Mouse (Mus musculus): ENCODE results near the gene Otud7b. TPM values are rescaled to one million over a fixed set of nuclear protein-coding genes. Genes with fewer than 3 reads are reported as not detected.
A peak's percentile ranks its signal among the peaks of the same experiment; 100 is the strongest.

The Otud7b gene
- polyA plus RNA-seq, 1 experiment from 2014 or later = 6.1 TPM

GRCm38 (mm10) chr3:96065147-96065546 is 39.2 kb upstream of the Otud7b start:
- Histone ChIP-seq H3K4me1 (ENCODE audit: control insufficient read depth, insufficient read depth, low read length) (no peaks in the 10 kb centered on the region), H3K4me3 (replicated peaks; ENCODE audit: low read depth, low read length) (no peak overlapping the region), H3K27ac (replicated peaks; ENCODE audit: low read depth, low read length) (no peak overlapping the region), H3K27me3 (ENCODE audit: control insufficient read depth, insufficient read depth, low read length) (no peaks in the 10 kb centered on the region), H3K4me2 (ENCODE audit: low read length) (no peak overlapping the region), H3K9me3 (ENCODE audit: control insufficient read depth, low read length) (no peaks in the 10 kb centered on the region), H3K9ac (replicated peaks; ENCODE audit: low read length) (no peak overlapping the region), H3K36me3 (ENCODE audit: control insufficient read depth, insufficient read depth, low read length) (no peaks in the 10 kb centered on the region)
- no peak for ATAC-seq (ENCODE audit: low FRiP score, low TSS enrichment)
- WGBS = 55% methylated on average over 4 of the region's 4 CpGs
- no peak for DNase-seq

- H3K27ac ChIP-seq (replicated peaks; ENCODE audit: low read depth, low read length) = no peak overlapping the region
- no peaks in the 10 kb centered on the region for H3K4me1 ChIP-seq (ENCODE audit: control insufficient read depth, insufficient read depth, low read length)
- no peaks in the 10 kb centered on the region for H3K9me3 ChIP-seq (ENCODE audit: control insufficient read depth, low read length)
- no peak overlapping the region for H3K4me3 ChIP-seq (replicated peaks; ENCODE audit: low read depth, low read length)
- H3K4me2 ChIP-seq (ENCODE audit: low read length) = peak overlapping the region; percentile 19
- no peaks in the 10 kb centered on the region for H3K27me3 ChIP-seq (ENCODE audit: control insufficient read depth, insufficient read depth, low read length)
- DNase-seq = peak; percentile 78
- 47% methylated on average over 20 of the region's 20 CpGs for WGBS
- ATAC-seq (ENCODE audit: low FRiP score, low TSS enrichment) = no peak
- H3K9ac ChIP-seq (replicated peaks; ENCODE audit: low read length) = no peak overlapping the region
- H3K36me3 ChIP-seq (ENCODE audit: control insufficient read depth, insufficient read depth, low read length) = no peaks in the 10 kb centered on the region
Measured at GRCm38 (mm10) chr3:96065754-96066375, 38.5 kb upstream of the Otud7b start.

GRCm38 (mm10) chr3:96066741-96067140 is 37.6 kb upstream of the Otud7b start:
- H3K4me1 ChIP-seq (ENCODE audit: control insufficient read depth, insufficient read depth, low read length) = no peaks in the 10 kb centered on the region
- DNase-seq (no peak), ATAC-seq (ENCODE audit: low FRiP score, low TSS enrichment) (no peak)
- H3K36me3 ChIP-seq (ENCODE audit: control insufficient read depth, insufficient read depth, low read length) = no peaks in the 10 kb centered on the region
- H3K27ac ChIP-seq (replicated peaks; ENCODE audit: low read depth, low read length) = no peak overlapping the region
- WGBS = 85% methylated on average over 5 of the region's 5 CpGs
- no peak overlapping the region for H3K4me3 ChIP-seq (replicated peaks; ENCODE audit: low read depth, low read length)
- no peaks in the 10 kb centered on the region for H3K9me3 ChIP-seq (ENCODE audit: control insufficient read depth, low read length)
- H3K9ac ChIP-seq (replicated peaks; ENCODE audit: low read length) = no peak overlapping the region
- H3K4me2 ChIP-seq (ENCODE audit: low read length) = no peak overlapping the region
- H3K27me3 ChIP-seq (ENCODE audit: control insufficient read depth, insufficient read depth, low read length) = no peaks in the 10 kb centered on the region

- WGBS = 94% methylated on average over 6 of the region's 6 CpGs
- Histone ChIP-seq H3K4me3 (replicated peaks; ENCODE audit: low read depth, low read length) (no peak overlapping the region), H3K9me3 (ENCODE audit: control insufficient read depth, low read length) (no peaks in the 10 kb centered on the region), H3K4me1 (ENCODE audit: control insufficient read depth, insufficient read depth, low read length) (no peaks in the 10 kb centered on the region), H3K4me2 (ENCODE audit: low read length) (no peak overlapping the region), H3K36me3 (ENCODE audit: control insufficient read depth, insufficient read depth, low read length) (no peaks in the 10 kb centered on the region), H3K9ac (replicated peaks; ENCODE audit: low read length) (no peak overlapping the region), H3K27me3 (ENCODE audit: control insufficient read depth, insufficient read depth, low read length) (no peaks in the 10 kb centered on the region), H3K27ac (replicated peaks; ENCODE audit: low read depth, low read length) (no peak overlapping the region)
- DNase-seq = no peak
- ATAC-seq (ENCODE audit: low FRiP score, low TSS enrichment) = no peak
Measured at GRCm38 (mm10) chr3:96069046-96069445, 35.3 kb upstream of the Otud7b start.

GRCm38 (mm10) chr3:96069542-96069941 is 34.8 kb upstream of the Otud7b start:
- H3K27ac ChIP-seq (replicated peaks; ENCODE audit: low read depth, low read length) = no peak overlapping the region
- 71% methylated on average over 1 of the region's 1 CpGs for WGBS
- no peaks in the 10 kb centered on the region for H3K36me3 ChIP-seq (ENCODE audit: control insufficient read depth, insufficient read depth, low read length)
- no peak overlapping the region for H3K4me2 ChIP-seq (ENCODE audit: low read length)
- no peaks in the 10 kb centered on the region for H3K9me3 ChIP-seq (ENCODE audit: control insufficient read depth, low read length)
- no peak overlapping the region for H3K9ac ChIP-seq (replicated peaks; ENCODE audit: low read length)
- no peaks in the 10 kb centered on the region for H3K27me3 ChIP-seq (ENCODE audit: control insufficient read depth, insufficient read depth, low read length)
- no peak overlapping the region for H3K4me3 ChIP-seq (replicated peaks; ENCODE audit: low read depth, low read length)
- ATAC-seq (ENCODE audit: low FRiP score, low TSS enrichment) (no peak), DNase-seq (no peak)
- H3K4me1 ChIP-seq (ENCODE audit: control insufficient read depth, insufficient read depth, low read length) = no peaks in the 10 kb centered on the region

GRCm38 (mm10) chr3:96070241-96070640 is 34.1 kb upstream of the Otud7b start:
- Histone ChIP-seq H3K27ac (replicated peaks; ENCODE audit: low read depth, low read length) (no peak overlapping the region), H3K36me3 (ENCODE audit: control insufficient read depth, insufficient read depth, low read length) (no peaks in the 10 kb centered on the region), H3K4me3 (replicated peaks; ENCODE audit: low read depth, low read length) (no peak overlapping the region), H3K9me3 (ENCODE audit: control insufficient read depth, low read length) (no peaks in the 10 kb centered on the region), H3K4me1 (ENCODE audit: control insufficient read depth, insufficient read depth, low read length) (no peaks in the 10 kb centered on the region), H3K4me2 (ENCODE audit: low read length) (no peak overlapping the region), H3K9ac (replicated peaks; ENCODE audit: low read length) (no peak overlapping the region), H3K27me3 (ENCODE audit: control insufficient read depth, insufficient read depth, low read length) (no peaks in the 10 kb centered on the region)
- DNase-seq = no peak
- ATAC-seq (ENCODE audit: low FRiP score, low TSS enrichment) = no peak
- 79% methylated on average over 4 of the region's 4 CpGs for WGBS

GRCm38 (mm10) chr3:96072921-96073486 is 31.3 kb upstream of the Otud7b start:
- Histone ChIP-seq H3K4me2 (ENCODE audit: low read length) (no peak overlapping the region), H3K27ac (replicated peaks; ENCODE audit: low read depth, low read length) (no peak overlapping the region), H3K4me3 (replicated peaks; ENCODE audit: low read depth, low read length) (no peak overlapping the region), H3K9ac (replicated peaks; ENCODE audit: low read length) (no peak overlapping the region), H3K27me3 (ENCODE audit: control insufficient read depth, insufficient read depth, low read length) (no peaks in the 10 kb centered on the region), H3K4me1 (ENCODE audit: control insufficient read depth, insufficient read depth, low read length) (no peaks in the 10 kb centered on the region), H3K36me3 (ENCODE audit: control insufficient read depth, insufficient read depth, low read length) (no peaks in the 10 kb centered on the region), H3K9me3 (ENCODE audit: control insufficient read depth, low read length) (no peaks in the 10 kb centered on the region)
- DNase-seq (no peak), ATAC-seq (ENCODE audit: low FRiP score, low TSS enrichment) (no peak)
- WGBS = 55% methylated on average over 12 of the region's 12 CpGs

- Histone ChIP-seq H3K36me3 (ENCODE audit: control insufficient read depth, insufficient read depth, low read length) (no peaks in the 10 kb centered on the region), H3K9me3 (ENCODE audit: control insufficient read depth, low read length) (no peaks in the 10 kb centered on the region), H3K27me3 (ENCODE audit: control insufficient read depth, insufficient read depth, low read length) (no peaks in the 10 kb centered on the region), H3K4me1 (ENCODE audit: control insufficient read depth, insufficient read depth, low read length) (no peaks in the 10 kb centered on the region), H3K9ac (replicated peaks; ENCODE audit: low read length) (no peak overlapping the region), H3K27ac (replicated peaks; ENCODE audit: low read depth, low read length) (no peak overlapping the region), H3K4me2 (ENCODE audit: low read length) (no peak overlapping the region), H3K4me3 (replicated peaks; ENCODE audit: low read depth, low read length) (no peak overlapping the region)
- DNase-seq = no peak
- WGBS = 79% methylated on average over 6 of the region's 6 CpGs
- ATAC-seq (ENCODE audit: low FRiP score, low TSS enrichment) = no peak
Measured at GRCm38 (mm10) chr3:96078066-96078465, 26.3 kb upstream of the Otud7b start.

GRCm38 (mm10) chr3:96078711-96079110 is 25.6 kb upstream of the Otud7b start:
- no peak overlapping the region for H3K27ac ChIP-seq (replicated peaks; ENCODE audit: low read depth, low read length)
- DNase-seq (no peak), ATAC-seq (ENCODE audit: low FRiP score, low TSS enrichment) (no peak)
- WGBS = 80% methylated on average over 3 of the region's 3 CpGs
- H3K36me3 ChIP-seq (ENCODE audit: control insufficient read depth, insufficient read depth, low read length) = no peaks in the 10 kb centered on the region
- no peaks in the 10 kb centered on the region for H3K27me3 ChIP-seq (ENCODE audit: control insufficient read depth, insufficient read depth, low read length)
- H3K9ac ChIP-seq (replicated peaks; ENCODE audit: low read length) = no peak overlapping the region
- no peaks in the 10 kb centered on the region for H3K4me1 ChIP-seq (ENCODE audit: control insufficient read depth, insufficient read depth, low read length)
- no peak overlapping the region for H3K4me2 ChIP-seq (ENCODE audit: low read length)
- H3K4me3 ChIP-seq (replicated peaks; ENCODE audit: low read depth, low read length) = no peak overlapping the region
- H3K9me3 ChIP-seq (ENCODE audit: control insufficient read depth, low read length) = no peaks in the 10 kb centered on the region
